Mouse (Mus musculus) neural tube, embryonic 15.5 days (tissue): Measurements from ENCODE around the gene Akap6. TPM values are rescaled to one million over a fixed set of nuclear protein-coding genes. Genes with fewer than 3 reads are reported as not detected.
"Not testable (repeated sequence)": the region's sequence is repeated elsewhere in the genome, so short reads cannot be mapped to it uniquely, and the experiment has no call there.

ENCODE experiments used
- ATAC-seq: fragments of 200-750 bp; cut with Nextera tagmentation; 2 replicates; pipeline ENCODE4 v1.8.0; 2017; ENCODE audit warnings: mild to moderate bottlenecking, moderate TSS enrichment, moderate library complexity; ENCODE audit not compliant: low FRiP score
- H3K27ac ChIP-seq: fragments of 300-500 bp; sonication (generic); replicated peaks from 2 replicates; pipeline ENCODE4 v1.5.1; 2015; ENCODE audit warnings: mild to moderate bottlenecking, inconsistent platforms
- H3K27me3 ChIP-seq: fragments of 300-500 bp; sonication (generic); replicated peaks from 2 replicates; pipeline ENCODE4 v1.6.1; 2015; ENCODE audit warnings: inconsistent platforms
- H3K36me3 ChIP-seq: fragments of 300-500 bp; sonication (generic); 2 replicates; pipeline ENCODE4 v1.6.1; 2015; ENCODE audit warnings: inconsistent platforms
- H3K4me1 ChIP-seq: fragments of 300-500 bp; sonication (generic); 2 replicates; pipeline ENCODE4 v1.6.1; 2015; ENCODE audit warnings: inconsistent platforms
- H3K4me2 ChIP-seq: fragments of 300-500 bp; sonication (generic); 2 replicates; pipeline ENCODE4 v1.6.1; 2015; ENCODE audit warnings: inconsistent platforms, mild to moderate bottlenecking, moderate library complexity
- H3K4me3 ChIP-seq: fragments of 300-500 bp; sonication (generic); replicated peaks from 2 replicates; pipeline ENCODE4 v1.5.1; 2015; ENCODE audit warnings: mild to moderate bottlenecking, inconsistent platforms
- H3K9ac ChIP-seq: fragments of 300-500 bp; sonication (generic); replicated peaks from 2 replicates; pipeline ENCODE4 v1.6.1; 2015; ENCODE audit warnings: mild to moderate bottlenecking, inconsistent platforms
- H3K9me3 ChIP-seq: fragments of 300-500 bp; sonication (generic); replicated peaks from 2 replicates; pipeline ENCODE4 v1.6.1; 2016; ENCODE audit warnings: inconsistent platforms
- WGBS: fragments of 180-500 bp; shearing (Covaris S2); methylation state at CpG from one replicate; pipeline ENCODE4 v1.1.7; 2015; ENCODE audit warnings: mixed read lengths; 5-methylcytosine and 5-hydroxymethylcytosine counted together
- polyA plus RNA-seq: library from polyadenylated mRNA; unstranded; fragments of >200 nt; fragmentation: Nextera tagmentation; extraction: Ambion mirVana; gene quantifications from 2 replicates; pipeline ENCODE4 v1.2.1, GENCODE M21; 2015

Akap6 gene
- polyA plus RNA-seq, 1 experiment from 2014 or later: 24.4 TPM

DNA sequence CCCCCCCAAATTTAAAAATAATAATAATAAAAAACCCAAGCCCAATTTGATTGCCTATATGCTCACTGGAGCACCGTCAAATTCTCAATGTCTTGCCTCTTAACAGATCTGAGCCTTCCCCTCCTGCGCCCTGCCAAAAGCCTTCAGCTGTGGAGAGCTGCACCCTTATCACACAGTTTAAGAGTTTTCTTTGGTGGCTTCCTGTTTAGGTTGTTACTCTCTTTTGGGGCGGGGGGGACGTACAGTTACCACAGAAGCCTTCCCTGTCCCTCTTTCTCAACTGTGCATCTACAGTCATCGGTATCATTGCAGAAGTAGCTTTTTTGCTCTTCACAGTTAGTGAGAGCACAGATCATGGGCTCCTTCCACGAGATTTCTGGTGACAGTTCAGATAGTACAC lies 19.2 kb downstream of the Akap6 start:
- H3K27me3 ChIP-seq: no peaks in the 10 kb centered on the region
- no peak for ATAC-seq
- WGBS: 90% methylated on average over 6 of the region's 6 CpGs

GRCm38 (mm10) chr12:52719232-52719631 lies 20.0 kb downstream of the Akap6 start:
- Histone ChIP-seq H3K4me3 (no peak overlapping the region), H3K27ac (no peak overlapping the region), H3K4me2 (no peak overlapping the region), H3K9ac (no peak overlapping the region), H3K36me3 (no peaks in the 10 kb centered on the region), H3K27me3 (no peaks in the 10 kb centered on the region), H3K9me3 (no peaks in the 10 kb centered on the region), H3K4me1 (peaks cover 4% of the 10 kb centered on the region; the same call in 1 of the 2 replicates)
- WGBS: 94% methylated on average over 9 of the region's 9 CpGs
- no peak for ATAC-seq

More for the DNA sequence above, 19.2 kb downstream of the Akap6 start:
- Histone ChIP-seq H3K4me3 (no peak overlapping the region), H3K9me3 (no peaks in the 10 kb centered on the region), H3K36me3 (no peaks in the 10 kb centered on the region), H3K27ac (no peak overlapping the region), H3K9ac (no peak overlapping the region), H3K4me2 (no peak overlapping the region), H3K4me1 (peaks cover 4% of the 10 kb centered on the region; the same call in 1 of the 2 replicates)

GRCm38 (mm10) chr12:52719681-52720080 lies 20.5 kb downstream of the Akap6 start:
- H3K4me1 ChIP-seq: peaks cover 4% of the 10 kb centered on the region; the same call in 1 of the 2 replicates
- no peaks in the 10 kb centered on the region for H3K9me3 ChIP-seq
- H3K36me3 ChIP-seq: no peaks in the 10 kb centered on the region
- H3K4me2 ChIP-seq: no peak overlapping the region
- H3K27me3 ChIP-seq: no peaks in the 10 kb centered on the region
- H3K27ac ChIP-seq: no peak overlapping the region
- H3K9ac ChIP-seq: no peak overlapping the region
- 81% methylated on average over 5 of the region's 5 CpGs for WGBS
- no peak for ATAC-seq
- no peak overlapping the region for H3K4me3 ChIP-seq

GRCm38 (mm10) chr12:52724039-52724615 lies 24.9 kb downstream of the Akap6 start:
- H3K27me3 ChIP-seq, H3K9ac ChIP-seq, H3K4me3 ChIP-seq, ATAC-seq, H3K27ac ChIP-seq, H3K4me2 ChIP-seq, H3K9me3 ChIP-seq, H3K36me3 ChIP-seq: not testable (repeated sequence)
- H3K4me1 ChIP-seq: peaks cover 17% of the 10 kb centered on the region
- 61% methylated on average over 3 of the region's 3 CpGs for WGBS

DNA sequence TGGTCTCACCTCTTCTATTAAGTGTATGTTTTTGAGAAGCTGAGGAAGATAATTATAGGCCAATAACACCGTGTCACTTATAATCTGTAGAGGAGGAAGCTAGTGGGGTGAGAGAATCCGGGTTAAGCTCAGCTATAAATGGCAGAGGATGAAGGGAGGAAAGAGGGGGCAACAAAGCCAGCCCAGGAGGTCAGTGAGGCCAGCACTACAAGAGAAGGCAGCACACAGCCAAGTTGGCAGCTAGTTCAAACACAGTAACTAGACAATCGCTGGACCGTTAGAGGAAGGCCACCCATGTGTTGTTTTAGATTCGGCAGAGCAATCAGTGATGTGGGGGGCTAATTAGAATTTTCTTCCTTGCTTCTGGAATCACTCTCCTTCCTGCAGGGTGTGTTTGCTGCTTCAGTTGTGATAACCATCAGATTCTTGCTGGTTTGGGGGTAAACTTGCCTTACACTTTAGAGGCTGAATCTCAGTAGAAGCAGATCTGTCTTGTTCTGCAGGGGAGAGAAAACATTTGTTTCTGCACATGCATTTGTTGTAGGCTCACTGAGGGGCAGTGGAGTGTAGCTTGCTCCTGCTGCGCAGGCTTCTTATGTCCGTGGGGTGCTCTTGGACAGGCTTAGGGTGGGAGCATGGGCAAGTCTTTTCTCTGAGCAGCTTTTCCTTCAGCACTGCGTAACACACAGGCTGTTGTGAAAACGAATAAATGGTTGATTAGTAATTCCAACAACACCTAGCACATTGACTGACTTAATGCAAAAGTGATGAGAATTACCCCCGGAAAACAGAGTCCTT lies 27.4 kb downstream of the Akap6 start:
- no peak overlapping the region for H3K9ac ChIP-seq
- 46% methylated on average over 10 of the region's 10 CpGs for WGBS
- H3K27ac ChIP-seq: peak overlapping the region; percentile 30; the same call in 1 of the 2 replicates
- no peaks in the 10 kb centered on the region for H3K9me3 ChIP-seq
- 0 out of 2 replicates have a peak, but pooled peaks have one; percentile 62 for ATAC-seq
- H3K27me3 ChIP-seq: no peaks in the 10 kb centered on the region
- 0 out of 2 replicates have a peak, but pooled peaks cover 3% of the 10 kb centered on the region for H3K36me3 ChIP-seq
- H3K4me2 ChIP-seq: no peak overlapping the region
- peaks cover 17% of the 10 kb centered on the region for H3K4me1 ChIP-seq
- H3K4me3 ChIP-seq: no peak overlapping the region

GRCm38 (mm10) chr12:52729396-52729795 lies 30.2 kb downstream of the Akap6 start:
- 80% methylated on average over 6 of the region's 6 CpGs for WGBS
- no peak for ATAC-seq

DNA sequence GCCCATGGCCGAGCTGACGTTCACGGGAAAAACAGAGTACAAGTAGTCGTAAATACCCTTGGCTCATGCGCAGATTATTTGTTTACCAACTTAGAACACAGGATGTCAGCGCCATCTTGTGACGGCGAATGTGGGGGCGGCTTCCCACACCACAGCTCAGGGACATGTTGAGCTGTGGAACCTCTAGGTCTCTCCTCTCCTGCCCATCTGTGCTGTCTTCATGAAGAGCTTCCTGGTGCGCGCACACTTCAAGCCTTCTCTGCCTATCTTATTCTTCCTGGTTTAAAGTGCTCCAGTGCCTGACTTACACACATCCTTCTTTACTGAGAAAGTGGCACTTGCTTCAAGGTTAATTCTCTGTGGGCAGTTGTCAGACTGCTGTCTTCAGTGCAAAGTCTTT lies 36.0 kb downstream of the Akap6 start:
- H3K9ac ChIP-seq, H3K4me1 ChIP-seq, H3K36me3 ChIP-seq, H3K4me3 ChIP-seq, H3K9me3 ChIP-seq, H3K27me3 ChIP-seq, H3K4me2 ChIP-seq, ATAC-seq, H3K27ac ChIP-seq: not testable (repeated sequence)
- WGBS: 95% methylated on average over 7 of the region's 11 CpGs

More at GRCm38 (mm10) chr12:52729396-52729795, 30.2 kb downstream of the Akap6 start:
- Histone ChIP-seq H3K4me3 (no peak overlapping the region), H3K4me1 (peaks cover 13% of the 10 kb centered on the region), H3K4me2 (no peak overlapping the region), H3K27me3 (no peaks in the 10 kb centered on the region), H3K36me3 (0 out of 2 replicates have a peak, but pooled peaks cover 3% of the 10 kb centered on the region), H3K9me3 (no peaks in the 10 kb centered on the region), H3K27ac (no peak overlapping the region), H3K9ac (no peak overlapping the region)

- Histone ChIP-seq H3K4me2 (no peak overlapping the region), H3K27ac (no peak overlapping the region), H3K27me3 (no peaks in the 10 kb centered on the region), H3K36me3 (no peaks in the 10 kb centered on the region), H3K4me1 (peaks cover 3% of the 10 kb centered on the region; the same call in 1 of the 2 replicates), H3K9me3 (no peaks in the 10 kb centered on the region), H3K4me3 (no peak overlapping the region), H3K9ac (no peak overlapping the region)
- ATAC-seq: no peak
- 96% methylated on average over 1 of the region's 1 CpGs for WGBS
Observed at GRCm38 (mm10) chr12:52737151-52737550, 38.0 kb downstream of the Akap6 start.

DNA sequence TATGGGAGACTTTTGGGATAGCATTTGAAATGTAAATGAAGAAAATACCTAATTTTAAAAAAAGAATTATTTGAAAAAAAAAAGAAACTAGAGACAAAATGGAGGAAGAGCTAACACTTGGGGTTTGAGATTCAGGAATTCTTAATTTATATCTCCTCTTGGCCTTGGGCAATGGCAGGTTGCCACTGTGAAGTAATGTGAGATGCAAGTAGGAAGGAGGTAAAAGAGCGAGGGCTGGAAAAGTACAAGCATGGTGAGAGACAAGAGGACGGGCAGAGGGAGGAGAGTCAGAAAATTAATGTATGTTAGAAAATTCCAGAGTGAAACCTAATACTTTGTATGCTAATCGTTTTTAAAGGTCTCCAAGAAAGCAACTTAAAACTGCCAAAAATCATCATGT lies 40.1 kb downstream of the Akap6 start:
- Histone ChIP-seq H3K36me3 (no peaks in the 10 kb centered on the region), H3K4me1 (peaks cover 3% of the 10 kb centered on the region; the same call in 1 of the 2 replicates), H3K4me2 (no peak overlapping the region), H3K4me3 (no peak overlapping the region), H3K27me3 (no peaks in the 10 kb centered on the region), H3K27ac (no peak overlapping the region), H3K9ac (no peak overlapping the region), H3K9me3 (no peaks in the 10 kb centered on the region)
- ATAC-seq: no peak
- 89% methylated on average over 3 of the region's 3 CpGs for WGBS

- Histone ChIP-seq H3K27me3 (no peaks in the 10 kb centered on the region), H3K9ac (no peak overlapping the region), H3K36me3 (no peaks in the 10 kb centered on the region), H3K9me3 (no peaks in the 10 kb centered on the region), H3K4me3 (no peak overlapping the region), H3K4me1 (peaks cover 9% of the 10 kb centered on the region; the same call in 1 of the 2 replicates), H3K27ac (no peak overlapping the region), H3K4me2 (no peak overlapping the region)
- no peak for ATAC-seq
- 91% methylated on average over 5 of the region's 5 CpGs for WGBS
Observed at GRCm38 (mm10) chr12:52741801-52742200, 42.6 kb downstream of the Akap6 start.

DNA sequence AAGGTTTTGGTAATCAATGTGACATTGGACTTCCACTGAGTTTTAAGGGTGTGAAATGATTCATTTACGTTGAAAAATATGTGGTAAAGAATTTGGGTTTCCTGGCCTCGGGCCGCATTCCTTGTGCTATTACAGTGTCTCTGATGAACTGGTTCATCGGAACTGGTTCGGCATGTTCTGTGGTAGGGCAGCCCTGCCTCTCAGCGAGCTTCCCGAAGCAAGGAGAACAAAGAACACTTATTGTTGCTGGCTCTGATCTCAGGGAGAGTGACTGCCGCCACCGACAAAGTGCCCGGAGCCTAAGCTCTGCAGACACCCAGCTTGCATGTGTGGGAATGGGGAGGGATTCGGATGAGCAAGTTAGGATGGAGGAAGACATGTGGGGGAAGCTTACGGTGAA lies 50.8 kb downstream of the Akap6 start:
- ATAC-seq: no peak
- WGBS: 59% methylated on average over 12 of the region's 12 CpGs
- H3K27ac ChIP-seq: no peak overlapping the region
- H3K9ac ChIP-seq: no peak overlapping the region
- no peak overlapping the region for H3K4me3 ChIP-seq
- no peaks in the 10 kb centered on the region for H3K36me3 ChIP-seq
- H3K4me2 ChIP-seq: no peak overlapping the region
- H3K4me1 ChIP-seq: peaks cover 8% of the 10 kb centered on the region
- no peaks in the 10 kb centered on the region for H3K27me3 ChIP-seq
- no peaks in the 10 kb centered on the region for H3K9me3 ChIP-seq

- Histone ChIP-seq H3K4me3 (no peak overlapping the region), H3K4me2 (no peak overlapping the region), H3K9ac (no peak overlapping the region), H3K27me3 (no peaks in the 10 kb centered on the region), H3K36me3 (no peaks in the 10 kb centered on the region), H3K27ac (no peak overlapping the region), H3K4me1 (peaks cover 10% of the 10 kb centered on the region), H3K9me3 (no peaks in the 10 kb centered on the region)
- 56% methylated on average over 2 of the region's 2 CpGs for WGBS
- no peak for ATAC-seq
Observed at GRCm38 (mm10) chr12:52755649-52756048, 56.5 kb downstream of the Akap6 start.
